Mouse (Mus musculus) embryonic facial prominence, embryonic 12.5 days (tissue): ENCODE measurements around the gene Gsc. TPM values are rescaled to one million over a fixed set of nuclear protein-coding genes. Genes with fewer than 3 reads are reported as not detected.

Experiments
- ATAC-seq: fragments of 200-750 bp; cut with Nextera tagmentation; 2 replicates; pipeline ENCODE4 v1.8.0; 2017; ENCODE audit not compliant: insufficient number of reproducible peaks, insufficient read depth, low FRiP score, low TSS enrichment
- H3K27ac ChIP-seq: fragments of 300-500 bp; sonication (generic); 2 replicates; pipeline ENCODE4 v1.5.1; 2016; ENCODE audit warnings: mild to moderate bottlenecking
- H3K27me3 ChIP-seq: fragments of 300-500 bp; sonication (generic); 2 replicates; pipeline ENCODE4 v1.6.1; 2016; ENCODE audit warnings: mild to moderate bottlenecking, moderate library complexity
- H3K36me3 ChIP-seq: fragments of 300-500 bp; sonication (generic); 2 replicates; pipeline ENCODE4 v1.6.1; 2016; ENCODE audit warnings: mild to moderate bottlenecking
- H3K4me1 ChIP-seq: fragments of 300-500 bp; sonication (generic); 2 replicates; pipeline ENCODE4 v1.6.1; 2016
- H3K4me2 ChIP-seq: fragments of 300-500 bp; sonication (generic); replicated peaks from 2 replicates; pipeline ENCODE4 v1.6.1; 2016; ENCODE audit warnings: mild to moderate bottlenecking, moderate library complexity
- H3K4me3 ChIP-seq: fragments of 300-500 bp; sonication (generic); 2 replicates; pipeline ENCODE4 v1.5.1; 2016; ENCODE audit warnings: mild to moderate bottlenecking
- H3K9ac ChIP-seq: fragments of 300-500 bp; sonication (generic); 2 replicates; pipeline ENCODE4 v1.6.1; 2016; ENCODE audit warnings: mild to moderate bottlenecking, moderate library complexity
- H3K9me3 ChIP-seq: fragments of 300-500 bp; sonication (generic); 2 replicates; pipeline ENCODE4 v1.6.1; 2016; ENCODE audit warnings: mild to moderate bottlenecking, moderate library complexity
- WGBS: fragments of 180-500 bp; shearing (Covaris S2); methylation state at CpG from one replicate; pipeline ENCODE4 v1.1.7; 2016; 5-methylcytosine and 5-hydroxymethylcytosine counted together
- polyA plus RNA-seq: library from polyadenylated mRNA; unstranded; fragments of >200 nt; fragmentation: Nextera tagmentation; extraction: Ambion mirVana; gene quantifications from 2 replicates; pipeline ENCODE4 v1.2.1, GENCODE M21; 2016

The Gsc gene
- polyA plus RNA-seq, result 47.2 and 64.8 TPM in 2 replicates

DNA sequence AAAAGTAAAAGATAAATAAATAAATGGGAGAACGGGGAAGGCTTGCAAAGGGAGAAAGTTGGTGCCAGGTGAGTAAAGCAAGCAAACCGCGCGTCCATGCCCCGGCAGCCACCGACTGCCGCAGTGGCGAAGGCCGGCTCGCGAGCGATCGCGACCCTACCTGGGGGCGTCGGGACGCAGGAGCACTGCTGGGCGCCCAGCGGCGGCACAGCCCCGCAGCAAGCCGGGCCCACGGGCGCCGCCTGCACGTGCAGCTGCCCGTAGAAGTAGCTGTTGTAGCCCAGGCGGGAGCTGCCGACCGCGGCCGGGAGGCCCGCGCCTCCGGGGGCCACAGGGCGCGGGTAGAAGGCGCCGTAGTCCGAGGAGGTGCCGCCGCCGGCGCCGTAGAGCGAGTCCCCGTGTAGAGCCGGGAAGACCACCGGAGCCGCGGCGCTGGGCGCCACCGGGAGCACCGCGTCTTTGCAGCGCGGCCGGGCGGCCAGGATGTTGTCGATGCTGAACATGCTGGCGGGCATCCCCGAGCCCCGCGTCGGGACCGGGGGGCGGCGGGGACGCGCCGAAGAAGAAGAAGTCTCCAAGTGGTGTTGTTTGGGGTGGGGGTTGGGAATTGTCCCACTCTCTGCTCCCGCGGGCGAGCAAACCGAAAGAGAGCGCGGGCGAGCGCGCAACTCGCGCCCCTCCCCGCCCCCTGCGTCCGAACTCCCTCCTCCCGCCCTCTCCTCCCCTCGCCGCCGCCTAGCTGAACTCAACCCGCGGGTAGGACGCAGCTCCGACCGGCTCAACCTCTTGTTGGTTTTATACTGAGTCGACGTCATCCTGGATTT lies at the start of gene Gsc:
Gene Gsc, minus strand, starts transcription at position 730 of the 824 bp plus-strand sequence.
- Histone ChIP-seq H3K4me2 (peak within 1 kb of the TSS; percentile 92), H3K27ac (peak within 1 kb of the TSS; percentile 96), H3K4me3 (peak within 1 kb of the TSS; percentile 69), H3K36me3 (no peaks in the 10 kb centered on the region), H3K27me3 (peaks cover 35% of the 10 kb centered on the region), H3K4me1 (peaks cover 19% of the 10 kb centered on the region), H3K9ac (peak within 1 kb of the TSS; percentile 92), H3K9me3 (no peaks in the 10 kb centered on the region)
- ATAC-seq, result peak; percentile 78
- under 1% methylated on average over 86 of the region's 97 CpGs for WGBS

DNA sequence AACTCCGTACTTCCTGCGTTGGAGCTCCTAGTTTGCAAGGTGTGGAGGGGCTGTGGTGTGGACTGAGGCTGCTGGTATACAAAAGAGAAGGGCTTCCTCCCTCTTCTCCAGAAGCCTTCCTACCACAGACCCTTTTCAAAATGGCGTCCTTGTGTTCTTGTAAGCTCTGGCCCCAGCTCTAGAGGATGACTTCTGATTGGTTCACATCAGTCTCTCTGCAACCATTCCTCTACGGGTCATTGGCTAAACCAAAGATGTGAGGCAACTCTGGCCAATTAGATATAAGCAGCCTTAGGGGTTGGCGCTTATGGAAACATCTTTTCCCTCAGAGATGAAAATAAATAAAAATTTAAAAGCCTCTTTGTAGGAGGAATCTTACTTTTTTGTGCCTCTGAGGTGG lies 46.6 kb upstream of the Gsc start:
- H3K4me2 ChIP-seq, result no peak overlapping the region
- H3K9ac ChIP-seq, result no peak overlapping the region
- no peak overlapping the region for H3K4me3 ChIP-seq
- 94% methylated on average over 5 of the region's 5 CpGs for WGBS
- H3K27me3 ChIP-seq, result no peaks in the 10 kb centered on the region
- H3K9me3 ChIP-seq, result no peaks in the 10 kb centered on the region
- no peak for ATAC-seq
- H3K4me1 ChIP-seq, result no peaks in the 10 kb centered on the region
- no peaks in the 10 kb centered on the region for H3K36me3 ChIP-seq
- no peak overlapping the region for H3K27ac ChIP-seq

DNA sequence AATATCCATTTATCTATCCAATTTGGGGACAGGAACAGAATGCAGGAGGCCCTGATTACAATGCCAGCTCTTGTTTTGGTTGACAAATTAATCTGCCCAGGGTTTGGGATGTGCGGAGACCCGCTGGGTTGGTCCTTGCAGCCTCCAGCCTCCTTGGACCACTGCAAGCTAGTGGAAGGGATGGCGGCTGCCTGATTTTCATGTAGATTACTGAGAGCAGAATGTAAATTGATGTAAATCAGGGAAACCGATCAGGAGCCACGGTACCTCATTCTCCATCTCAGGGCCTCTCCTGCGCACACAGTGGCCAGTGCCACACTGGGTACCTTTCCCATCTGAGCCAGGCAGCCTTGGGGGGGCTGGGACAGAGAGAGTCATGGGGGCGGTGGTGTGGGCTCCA lies 34.8 kb upstream of the Gsc start:
- WGBS, result 45% methylated on average over 7 of the region's 7 CpGs
- no peaks in the 10 kb centered on the region for H3K4me1 ChIP-seq
- no peak overlapping the region for H3K4me2 ChIP-seq
- no peaks in the 10 kb centered on the region for H3K36me3 ChIP-seq
- H3K4me3 ChIP-seq, result no peak overlapping the region
- ATAC-seq, result no peak
- no peak overlapping the region for H3K9ac ChIP-seq
- no peaks in the 10 kb centered on the region for H3K27me3 ChIP-seq
- H3K9me3 ChIP-seq, result no peaks in the 10 kb centered on the region
- H3K27ac ChIP-seq, result no peak overlapping the region

DNA sequence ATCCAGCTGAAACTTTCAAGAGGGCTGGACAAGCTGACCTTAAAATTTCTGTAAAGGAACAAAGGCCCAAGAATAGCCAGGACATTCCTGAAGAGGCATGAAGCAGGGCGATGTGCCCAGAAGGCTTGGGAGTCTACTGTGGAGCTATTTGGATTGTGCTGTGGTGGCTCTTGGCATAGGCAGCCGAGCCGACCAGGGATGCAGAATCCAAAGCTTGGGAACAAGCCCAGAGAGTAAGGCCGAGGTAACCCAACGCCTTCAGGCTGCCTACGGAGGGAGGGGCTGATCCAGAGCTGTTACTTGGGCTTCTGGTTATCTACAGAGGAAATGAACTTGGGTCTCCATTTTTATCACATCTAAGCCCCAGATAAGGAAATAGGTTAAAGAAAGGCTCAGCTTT lies 18.9 kb upstream of the Gsc start:
- no peaks in the 10 kb centered on the region for H3K36me3 ChIP-seq
- no peaks in the 10 kb centered on the region for H3K27me3 ChIP-seq
- ATAC-seq, result no peak
- H3K4me2 ChIP-seq, result no peak overlapping the region
- 63% methylated on average over 6 of the region's 6 CpGs for WGBS
- no peaks in the 10 kb centered on the region for H3K4me1 ChIP-seq
- H3K4me3 ChIP-seq, result no peak overlapping the region
- no peak overlapping the region for H3K9ac ChIP-seq
- H3K9me3 ChIP-seq, result no peaks in the 10 kb centered on the region
- H3K27ac ChIP-seq, result no peak overlapping the region

DNA sequence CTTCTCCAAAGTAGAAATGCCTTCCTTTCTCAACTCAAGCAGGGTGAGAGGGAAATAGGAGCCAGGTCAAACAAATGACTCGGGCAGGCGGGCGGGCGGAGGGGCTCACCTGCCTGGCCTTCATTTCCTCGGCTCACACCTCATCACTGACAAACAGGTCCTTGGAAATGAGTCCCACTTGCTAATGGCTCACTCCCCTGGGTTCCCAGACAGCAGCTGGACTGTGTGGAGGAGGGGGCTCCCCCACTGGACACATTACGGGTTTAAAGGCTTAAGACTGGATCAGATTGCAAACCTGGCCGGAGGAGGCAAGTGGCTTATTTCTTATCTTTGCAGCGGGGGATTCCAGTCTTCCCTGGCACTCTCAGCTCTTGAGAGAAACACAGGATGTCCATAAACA lies 13.1 kb upstream of the Gsc start:
- no peak overlapping the region for H3K4me2 ChIP-seq

DNA sequence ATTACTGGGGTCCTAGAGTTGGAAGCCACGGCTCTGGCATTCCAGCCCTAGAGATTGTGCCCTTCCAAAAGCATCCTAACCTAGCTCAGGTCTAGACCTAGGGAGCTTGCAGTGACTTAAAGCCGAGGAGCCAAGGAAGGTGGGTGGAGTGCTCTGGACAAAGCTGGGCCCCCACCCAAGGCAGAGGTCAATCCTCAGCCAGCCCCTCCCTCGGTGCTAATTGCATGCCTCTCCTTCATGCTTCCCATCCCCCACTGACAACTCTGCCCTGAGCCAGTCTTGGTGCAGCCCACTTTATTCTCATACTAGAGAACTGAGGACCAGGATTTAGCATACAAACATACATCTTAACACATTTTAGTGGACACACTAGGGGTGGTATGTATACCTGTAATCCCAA lies 12.0 kb upstream of the Gsc start:
- Histone ChIP-seq H3K4me1 (0 out of 2 replicates have a peak, but pooled peaks cover 4% of the 10 kb centered on the region), H3K4me2 (no peak overlapping the region), H3K27me3 (peaks cover 6% of the 10 kb centered on the region; the same call in 1 of the 2 replicates), H3K27ac (no peak overlapping the region), H3K9ac (no peak overlapping the region), H3K36me3 (no peaks in the 10 kb centered on the region), H3K9me3 (no peaks in the 10 kb centered on the region), H3K4me3 (no peak overlapping the region)
- 31% methylated on average over 3 of the region's 3 CpGs for WGBS
- ATAC-seq, result no peak

More for the DNA sequence above, 13.1 kb upstream of the Gsc start:
- H3K9me3 ChIP-seq, result no peaks in the 10 kb centered on the region
- H3K36me3 ChIP-seq, result no peaks in the 10 kb centered on the region
- no peak overlapping the region for H3K27ac ChIP-seq
- H3K9ac ChIP-seq, result no peak overlapping the region
- ATAC-seq, result no peak
- WGBS, result 35% methylated on average over 8 of the region's 8 CpGs
- no peak overlapping the region for H3K4me3 ChIP-seq
- H3K4me1 ChIP-seq, result 0 out of 2 replicates have a peak, but pooled peaks cover 4% of the 10 kb centered on the region
- H3K27me3 ChIP-seq, result peaks cover 2% of the 10 kb centered on the region; the same call in 1 of the 2 replicates

DNA sequence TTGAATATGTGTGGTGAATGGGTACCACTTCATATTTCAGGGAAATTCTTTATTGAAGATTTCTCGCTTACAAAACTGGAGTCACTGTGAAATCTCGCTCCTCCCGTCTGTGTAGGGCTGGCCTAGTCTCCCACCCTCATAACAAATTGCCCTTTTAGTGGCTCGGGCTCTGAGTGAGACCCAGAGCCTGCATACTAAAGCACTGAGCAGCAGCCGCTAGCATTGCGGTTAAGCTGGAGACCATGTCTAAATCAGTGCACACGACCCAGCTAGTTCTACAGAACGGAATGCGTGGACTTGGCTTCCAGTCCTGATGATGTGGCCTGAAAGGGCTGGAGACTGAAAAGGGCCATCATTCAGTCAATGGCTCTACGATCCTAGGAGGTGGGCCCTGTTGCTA lies 7.9 kb upstream of the Gsc start:
- Histone ChIP-seq H3K4me3 (no peak overlapping the region), H3K27ac (no peak overlapping the region), H3K4me2 (no peak overlapping the region), H3K27me3 (peaks cover 17% of the 10 kb centered on the region), H3K4me1 (no peaks in the 10 kb centered on the region), H3K9me3 (no peaks in the 10 kb centered on the region), H3K9ac (no peak overlapping the region), H3K36me3 (no peaks in the 10 kb centered on the region)
- no peak for ATAC-seq
- WGBS, result 64% methylated on average over 10 of the region's 10 CpGs

DNA sequence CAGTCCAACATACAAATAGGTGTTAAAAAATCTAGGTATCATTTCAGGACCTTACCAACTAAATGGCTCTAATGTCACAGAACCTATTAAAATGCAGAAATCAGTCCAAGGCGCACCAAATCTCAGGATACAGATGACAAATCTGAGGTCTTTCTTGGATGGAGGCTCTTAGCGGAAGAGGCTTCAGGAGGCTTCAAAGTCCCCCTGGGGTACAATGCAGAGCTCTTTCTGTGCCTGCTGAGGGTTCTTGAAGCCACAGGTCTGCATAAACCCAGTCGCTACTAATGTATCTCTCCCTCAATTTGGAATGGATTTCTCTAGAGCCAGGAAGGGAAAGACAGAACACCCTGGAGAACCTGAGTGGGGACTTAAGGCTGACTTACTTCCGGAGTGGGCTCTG lies 5.1 kb upstream of the Gsc start:
- Histone ChIP-seq H3K27me3 (peaks cover 17% of the 10 kb centered on the region), H3K9ac (no peak overlapping the region), H3K4me2 (peak overlapping the region; percentile 26; the same call in 1 of the 2 replicates), H3K9me3 (no peaks in the 10 kb centered on the region), H3K36me3 (no peaks in the 10 kb centered on the region), H3K27ac (peak overlapping the region; percentile 54; the same call in 1 of the 2 replicates), H3K4me1 (peaks cover 3% of the 10 kb centered on the region; the same call in 1 of the 2 replicates), H3K4me3 (no peak overlapping the region)
- WGBS, result 5% methylated on average over 4 of the region's 4 CpGs
- ATAC-seq, result no peak

DNA sequence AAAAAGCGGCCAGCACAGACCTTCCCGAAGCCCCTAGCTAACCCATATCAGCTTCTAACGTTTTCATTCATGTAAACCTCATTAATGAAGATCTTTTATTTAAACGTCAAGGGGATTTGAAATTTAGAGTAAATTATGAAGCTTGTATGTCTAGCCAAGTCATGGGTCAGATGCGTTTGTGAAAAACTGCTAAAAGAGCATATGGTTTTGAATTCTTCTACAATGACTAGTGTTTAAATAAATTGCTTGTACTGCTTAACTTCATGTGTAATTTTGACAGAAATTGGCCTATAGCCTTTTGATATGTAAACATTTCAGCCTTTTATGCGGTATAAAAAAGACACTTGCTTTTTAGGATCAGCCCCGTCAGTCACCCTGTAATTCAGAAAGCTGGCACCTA lies 4.4 kb upstream of the Gsc start:
- Histone ChIP-seq H3K36me3 (no peaks in the 10 kb centered on the region), H3K27ac (peak overlapping the region; percentile 54; the same call in 1 of the 2 replicates), H3K4me2 (peak overlapping the region; percentile 26; the same call in 1 of the 2 replicates), H3K9me3 (no peaks in the 10 kb centered on the region), H3K9ac (no peak overlapping the region), H3K4me1 (peaks cover 3% of the 10 kb centered on the region), H3K4me3 (no peak overlapping the region), H3K27me3 (peaks cover 19% of the 10 kb centered on the region)
- no peak for ATAC-seq
- WGBS, result 3% methylated on average over 7 of the region's 7 CpGs

DNA sequence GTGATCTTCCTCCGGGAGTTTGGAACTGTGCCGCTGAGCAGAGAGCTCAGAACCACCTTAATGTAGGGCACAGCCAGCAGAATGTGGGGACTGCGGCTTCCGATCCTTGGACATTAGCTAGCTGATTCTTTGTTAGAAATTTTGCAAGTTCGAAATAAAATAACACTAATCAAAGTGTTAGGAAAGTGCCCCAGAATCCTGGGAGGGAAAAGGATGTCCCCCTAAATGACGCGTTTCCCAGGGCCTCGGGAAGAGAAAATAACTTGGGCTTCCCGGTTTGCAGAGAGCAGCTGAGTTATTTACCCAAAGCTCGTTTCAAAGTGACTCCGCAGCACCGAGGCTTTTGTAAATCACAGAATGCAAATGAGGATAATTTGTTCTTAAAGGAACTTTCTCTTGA lies 3.9 kb upstream of the Gsc start:
- Histone ChIP-seq H3K9me3 (no peaks in the 10 kb centered on the region), H3K27ac (no peak overlapping the region; the same call in 1 of the 2 replicates), H3K36me3 (no peaks in the 10 kb centered on the region), H3K27me3 (peaks cover 22% of the 10 kb centered on the region), H3K4me1 (peaks cover 4% of the 10 kb centered on the region), H3K9ac (no peak overlapping the region), H3K4me3 (0 out of 2 replicates have a peak overlapping the region, but pooled peaks have one; percentile 2), H3K4me2 (peak overlapping the region; percentile 92)
- under 1% methylated on average over 12 of the region's 12 CpGs for WGBS
- ATAC-seq, result no peak

DNA sequence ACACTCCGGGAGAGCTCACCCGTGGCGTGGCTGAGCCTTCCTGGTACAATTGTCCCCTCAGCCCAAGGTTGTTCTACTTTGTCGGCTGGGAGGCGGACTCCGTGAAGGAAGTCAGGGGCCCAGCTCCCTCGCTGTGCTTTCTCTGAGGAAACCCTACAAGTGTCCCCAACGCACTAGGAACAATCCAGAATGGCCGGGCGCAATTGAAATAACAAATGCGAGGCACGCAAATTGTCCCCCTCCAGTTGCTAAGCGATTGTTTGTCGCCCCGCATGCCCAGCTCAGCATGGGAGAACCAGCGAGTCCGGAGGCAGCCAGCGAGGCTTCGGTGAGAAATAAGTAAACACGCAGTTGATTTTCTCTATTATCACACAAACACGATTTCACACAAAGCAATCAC lies 2.8 kb upstream of the Gsc start:
- peaks cover 8% of the 10 kb centered on the region for H3K4me1 ChIP-seq
- no peaks in the 10 kb centered on the region for H3K9me3 ChIP-seq
- under 1% methylated on average over 21 of the region's 21 CpGs for WGBS
- H3K27me3 ChIP-seq, result peaks cover 33% of the 10 kb centered on the region
- peak overlapping the region; percentile 63 for H3K27ac ChIP-seq
- peak overlapping the region; percentile 69 for H3K4me3 ChIP-seq
- no peak for ATAC-seq
- peak overlapping the region; percentile 92 for H3K4me2 ChIP-seq
- no peaks in the 10 kb centered on the region for H3K36me3 ChIP-seq
- H3K9ac ChIP-seq, result peak overlapping the region; percentile 48; the same call in 1 of the 2 replicates
